Mouse (Mus musculus) left cerebral cortex, adult 6 months (tissue): ENCODE measurements around the gene Olfr395. TPM values are rescaled to one million over a fixed set of nuclear protein-coding genes. Genes with fewer than 3 reads are reported as not detected.

Experiments used
- long read RNA-seq, 2 experiments: library from polyadenylated mRNA; unstranded; transcript quantifications; one replicate each; pipeline ENCODE4 v2.0.0; 2019 to 2020
- polyA plus RNA-seq: library from polyadenylated mRNA; unstranded; fragments of <200 nt; fragmentation: Nextera tagmentation; gene quantifications from 2 replicates; pipeline ENCODE4 v1.2.3, GENCODE M21; 2021

Gene Olfr395
- polyA plus RNA-seq, result not detected in 2 replicates
- long read RNA-seq, experiment 1, result 0 reads
- long read RNA-seq, experiment 2, result 0 reads

GRCm38 (mm10) chr11:73909199-73909598, at the start of gene Olfr395:
Olfr395 (minus strand) TSS chr11:73909299.

GRCm38 (mm10) chr11:73936377-73936776, 27.3 kb upstream of the Olfr395 start, which contains the start of gene Olfr23:
Olfr23 (plus strand) TSS chr11:73936677.

GRCm38 (mm10) chr11:73890671-73891070, 18.4 kb downstream of the Olfr395 start, which contains the start of gene Olfr394:
Olfr394 (minus strand) TSS chr11:73890771.

Other genes starting within 250 kb of the Olfr395 start
- not detected in 2 replicates for gene Zfp735, start 220.5 kb downstream of the Olfr395 start, polyA plus RNA-seq
- not detected in 2 replicates for gene Olfr389, start 128.6 kb downstream of the Olfr395 start, polyA plus RNA-seq
- not detected in 2 replicates for gene Olfr390, start 126.3 kb downstream of the Olfr395 start, polyA plus RNA-seq
- not detected in 2 replicates for gene Olfr391-ps, start 106.2 kb downstream of the Olfr395 start, polyA plus RNA-seq
- not detected in 2 replicates for gene Olfr392, start 92.2 kb downstream of the Olfr395 start, polyA plus RNA-seq
- gene Olfr393, start 57.8 kb downstream of the Olfr395 start, polyA plus RNA-seq, result not detected in 2 replicates
- not detected in 2 replicates for gene Olfr394, start 18.5 kb downstream of the Olfr395 start, polyA plus RNA-seq
- gene Olfr23, start 27.4 kb upstream of the Olfr395 start, polyA plus RNA-seq, result not detected in 2 replicates
- not detected in 2 replicates for gene Olfr397, start 51.5 kb upstream of the Olfr395 start, polyA plus RNA-seq
- gene Olfr398, start 81.1 kb upstream of the Olfr395 start, polyA plus RNA-seq, result not detected in 2 replicates
- not detected in 2 replicates for gene Olfr139, start 147.3 kb upstream of the Olfr395 start, polyA plus RNA-seq
- not detected in 2 replicates for gene Olfr399, start 147.3 kb upstream of the Olfr395 start, polyA plus RNA-seq
- not detected in 2 replicates for gene Zfp616, start 160.7 kb upstream of the Olfr395 start, polyA plus RNA-seq
- not detected in 2 replicates for gene Olfr401, start 204.4 kb upstream of the Olfr395 start, polyA plus RNA-seq
- gene Olfr402, start 244.2 kb upstream of the Olfr395 start, polyA plus RNA-seq, result not detected in 2 replicates